Mouse (Mus musculus) embryonic facial prominence, embryonic 12.5 days (tissue): Measurements from ENCODE around the gene Ankle2. TPM values are rescaled to one million over a fixed set of nuclear protein-coding genes. Genes with fewer than 3 reads are reported as not detected.

ENCODE experiments used
- ATAC-seq: fragments of 200-750 bp; cut with Nextera tagmentation; 2 replicates; pipeline ENCODE4 v1.8.0; 2017; ENCODE audit not compliant: insufficient number of reproducible peaks, insufficient read depth, low FRiP score, low TSS enrichment
- H3K27ac ChIP-seq: fragments of 300-500 bp; sonication (generic); 2 replicates; pipeline ENCODE4 v1.5.1; 2016; ENCODE audit warnings: mild to moderate bottlenecking
- H3K27me3 ChIP-seq: fragments of 300-500 bp; sonication (generic); 2 replicates; pipeline ENCODE4 v1.6.1; 2016; ENCODE audit warnings: mild to moderate bottlenecking, moderate library complexity
- H3K36me3 ChIP-seq: fragments of 300-500 bp; sonication (generic); 2 replicates; pipeline ENCODE4 v1.6.1; 2016; ENCODE audit warnings: mild to moderate bottlenecking
- H3K4me1 ChIP-seq: fragments of 300-500 bp; sonication (generic); 2 replicates; pipeline ENCODE4 v1.6.1; 2016
- H3K4me2 ChIP-seq: fragments of 300-500 bp; sonication (generic); replicated peaks from 2 replicates; pipeline ENCODE4 v1.6.1; 2016; ENCODE audit warnings: mild to moderate bottlenecking, moderate library complexity
- H3K4me3 ChIP-seq: fragments of 300-500 bp; sonication (generic); 2 replicates; pipeline ENCODE4 v1.5.1; 2016; ENCODE audit warnings: mild to moderate bottlenecking
- H3K9ac ChIP-seq: fragments of 300-500 bp; sonication (generic); 2 replicates; pipeline ENCODE4 v1.6.1; 2016; ENCODE audit warnings: mild to moderate bottlenecking, moderate library complexity
- H3K9me3 ChIP-seq: fragments of 300-500 bp; sonication (generic); 2 replicates; pipeline ENCODE4 v1.6.1; 2016; ENCODE audit warnings: mild to moderate bottlenecking, moderate library complexity
- WGBS: fragments of 180-500 bp; shearing (Covaris S2); methylation state at CpG from one replicate; pipeline ENCODE4 v1.1.7; 2016; 5-methylcytosine and 5-hydroxymethylcytosine counted together
- polyA plus RNA-seq: library from polyadenylated mRNA; unstranded; fragments of >200 nt; fragmentation: Nextera tagmentation; extraction: Ambion mirVana; gene quantifications from 2 replicates; pipeline ENCODE4 v1.2.1, GENCODE M21; 2016

The Ankle2 gene
- polyA plus RNA-seq, 1 experiment from 2014 or later = 41.3 TPM

- Histone ChIP-seq H3K4me3 (peak within 1 kb of the TSS; percentile 76), H3K4me2 (peak within 1 kb of the TSS; percentile 95), H3K9me3 (no peaks in the 10 kb centered on the region), H3K4me1 (peaks cover 13% of the 10 kb centered on the region), H3K36me3 (peaks cover 14% of the 10 kb centered on the region), H3K27me3 (peaks cover 17% of the 10 kb centered on the region), H3K27ac (peak within 1 kb of the TSS; percentile 65), H3K9ac (peak within 1 kb of the TSS; percentile 85)
- peak; percentile 99 for ATAC-seq
- WGBS = under 1% methylated on average over 64 of the region's 64 CpGs
Observed at GRCm38 (mm10) chr5:110285770-110286445, 55.1 kb downstream of the Ankle2 start, which contains the start of the genes Pxmp2 and Pole. Pxmp2 (minus strand) TSS chr5:110286186. Pole (plus strand) TSS chr5:110286306.

- peak; percentile 80 for ATAC-seq
- H3K36me3 ChIP-seq = peaks cover 20% of the 10 kb centered on the region
- peak overlapping the region; percentile 65 for H3K27ac ChIP-seq
- H3K9ac ChIP-seq = peak overlapping the region; percentile 85
- WGBS = 3% methylated on average over 31 of the region's 31 CpGs
- H3K27me3 ChIP-seq = peaks cover 17% of the 10 kb centered on the region
- H3K4me2 ChIP-seq = peak overlapping the region; percentile 95
- H3K9me3 ChIP-seq = no peaks in the 10 kb centered on the region
- H3K4me3 ChIP-seq = peak overlapping the region; percentile 76
- peaks cover 13% of the 10 kb centered on the region for H3K4me1 ChIP-seq
Observed at GRCm38 (mm10) chr5:110286446-110287083, 55.8 kb downstream of the Ankle2 start.

- Histone ChIP-seq H3K4me3 (peak overlapping the region; percentile 76), H3K4me2 (peak overlapping the region; percentile 95), H3K9ac (peak overlapping the region; percentile 9; the same call in 1 of the 2 replicates), H3K27ac (no peak overlapping the region), H3K4me1 (peaks cover 13% of the 10 kb centered on the region), H3K27me3 (peaks cover 17% of the 10 kb centered on the region), H3K9me3 (no peaks in the 10 kb centered on the region), H3K36me3 (peaks cover 24% of the 10 kb centered on the region)
- ATAC-seq = no peak
- 65% methylated on average over 2 of the region's 2 CpGs for WGBS
Observed at GRCm38 (mm10) chr5:110287084-110287475, 56.3 kb downstream of the Ankle2 start.

DNA sequence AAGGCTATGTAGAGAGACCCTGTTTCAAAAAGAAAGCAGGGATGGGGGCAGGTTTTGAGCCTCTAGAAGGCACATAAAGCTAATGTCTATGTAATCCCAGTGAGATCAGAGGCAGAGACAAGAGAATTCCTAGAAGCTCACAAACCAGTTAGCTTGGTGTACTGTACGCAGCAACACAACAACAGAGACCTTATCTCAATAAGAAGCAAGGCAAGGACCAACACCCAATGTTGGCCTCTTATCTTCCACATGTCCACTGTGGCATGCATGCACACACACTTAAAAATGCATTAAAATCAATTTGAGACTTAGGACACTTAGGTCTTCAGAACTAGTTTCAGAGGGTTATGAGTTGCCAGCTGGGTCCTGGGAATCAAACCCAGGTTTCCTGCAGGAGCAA is 60.8 kb downstream of the Ankle2 start:
- no peak overlapping the region for H3K27ac ChIP-seq
- H3K27me3 ChIP-seq = no peaks in the 10 kb centered on the region
- peaks cover 61% of the 10 kb centered on the region for H3K36me3 ChIP-seq
- H3K9me3 ChIP-seq = no peaks in the 10 kb centered on the region
- H3K4me2 ChIP-seq = no peak overlapping the region
- H3K4me3 ChIP-seq = no peak overlapping the region
- ATAC-seq = no peak
- H3K4me1 ChIP-seq = peaks cover 7% of the 10 kb centered on the region
- no peak overlapping the region for H3K9ac ChIP-seq
- 100% methylated on average over 1 of the region's 1 CpGs for WGBS

- 95% methylated on average over 1 of the region's 1 CpGs for WGBS
- peaks cover 84% of the 10 kb centered on the region for H3K36me3 ChIP-seq
Observed at GRCm38 (mm10) chr5:110296637-110297036, 65.8 kb downstream of the Ankle2 start.

GRCm38 (mm10) chr5:110300591-110300990 is 69.8 kb downstream of the Ankle2 start:
- no peak overlapping the region for H3K4me3 ChIP-seq
- H3K27ac ChIP-seq = no peak overlapping the region
- H3K9me3 ChIP-seq = no peaks in the 10 kb centered on the region
- H3K27me3 ChIP-seq = no peaks in the 10 kb centered on the region
- no peaks in the 10 kb centered on the region for H3K4me1 ChIP-seq
- H3K36me3 ChIP-seq = peaks cover 86% of the 10 kb centered on the region
- no peak overlapping the region for H3K4me2 ChIP-seq
- 91% methylated on average over 2 of the region's 2 CpGs for WGBS
- no peak overlapping the region for H3K9ac ChIP-seq
- no peak for ATAC-seq

More at GRCm38 (mm10) chr5:110296637-110297036, 65.8 kb downstream of the Ankle2 start:
- H3K9ac ChIP-seq = no peak overlapping the region
- no peaks in the 10 kb centered on the region for H3K9me3 ChIP-seq
- no peak overlapping the region for H3K27ac ChIP-seq
- ATAC-seq = no peak
- H3K4me2 ChIP-seq = no peak overlapping the region
- no peaks in the 10 kb centered on the region for H3K4me1 ChIP-seq
- no peaks in the 10 kb centered on the region for H3K27me3 ChIP-seq
- H3K4me3 ChIP-seq = no peak overlapping the region

Other genes starting within 250 kb of the Ankle2 start
- 27.4 and 28.7 TPM in 2 replicates for gene Zfp932, start 234.5 kb upstream of the Ankle2 start, polyA plus RNA-seq
- gene Gm17655, start 158.5 kb upstream of the Ankle2 start, polyA plus RNA-seq = 2.9 and 3.2 TPM in 2 replicates
- 1.2 and 1.5 TPM in 2 replicates for gene Gm35315, start 136.6 kb upstream of the Ankle2 start, polyA plus RNA-seq
- gene Plcxd1, start 131.0 kb upstream of the Ankle2 start, polyA plus RNA-seq = 1.4 and 1.7 TPM in 2 replicates
- 43.1 and 47.2 TPM in 2 replicates for gene Gtpbp6, start 122.8 kb upstream of the Ankle2 start, polyA plus RNA-seq
- gene Zfp605, start 120.9 kb upstream of the Ankle2 start, polyA plus RNA-seq = 7.0 and 7.5 TPM in 2 replicates
- 39.5 and 42.0 TPM in 2 replicates for gene Chfr, start 95.2 kb upstream of the Ankle2 start, polyA plus RNA-seq
- 26.7 and 28.3 TPM in 2 replicates for gene Golga3, start 54.3 kb upstream of the Ankle2 start, polyA plus RNA-seq
- gene Pgam5, start 38.9 kb downstream of the Ankle2 start, polyA plus RNA-seq = 80.7 TPM in 2 replicates
- 7.1 and 9.0 TPM in 2 replicates for gene Pxmp2, start 55.2 kb downstream of the Ankle2 start, polyA plus RNA-seq
- gene Pole, start 55.3 kb downstream of the Ankle2 start, polyA plus RNA-seq = 35.3 and 40.5 TPM in 2 replicates
- 2.3 TPM in 2 replicates for gene P2rx2, start 112.2 kb downstream of the Ankle2 start, polyA plus RNA-seq
- not detected in 2 replicates for gene Lrcol1, start 113.7 kb downstream of the Ankle2 start, polyA plus RNA-seq
- 25.4 and 26.6 TPM in 2 replicates for gene Fbrsl1, start 217.5 kb downstream of the Ankle2 start, polyA plus RNA-seq